Mouse (Mus musculus) hindbrain, embryonic 11.5 days (tissue): ENCODE results near the gene Fsd1l. TPM values are rescaled to one million over a fixed set of nuclear protein-coding genes. Genes with fewer than 3 reads are reported as not detected.

Source experiments
- ATAC-seq: fragments of 200-750 bp; cut with Nextera tagmentation; 2 replicates; pipeline ENCODE4 v1.8.0; 2017; ENCODE audit warnings: mild to moderate bottlenecking, moderate TSS enrichment, moderate library complexity; ENCODE audit not compliant: low FRiP score
- DNase-seq: peaks from one replicate; pipeline ENCODE4 v3.0.0-alpha.2; 2015; ENCODE audit warnings: low spot score
- H3K27ac ChIP-seq: fragments of 300-500 bp; sonication (generic); 2 replicates; pipeline ENCODE4 v1.5.1; 2014; ENCODE audit warnings: mild to moderate bottlenecking, low read depth, low read length
- H3K27me3 ChIP-seq: fragments of 300-500 bp; sonication (generic); 2 replicates; pipeline ENCODE4 v1.6.1; 2014; ENCODE audit warnings: mild to moderate bottlenecking, low read length, moderate library complexity, mixed read lengths; ENCODE audit not compliant: control insufficient read depth, insufficient read depth
- H3K36me3 ChIP-seq: fragments of 300-500 bp; sonication (generic); 2 replicates; pipeline ENCODE4 v1.6.1; 2014; ENCODE audit warnings: mild to moderate bottlenecking, low read length, moderate library complexity, mixed read lengths; ENCODE audit not compliant: control insufficient read depth, insufficient read depth
- H3K4me1 ChIP-seq: fragments of 300-500 bp; sonication (generic); replicated peaks from 2 replicates; pipeline ENCODE4 v1.6.1; 2014; ENCODE audit warnings: low read length, mixed read lengths; ENCODE audit not compliant: control insufficient read depth, insufficient read depth
- H3K4me2 ChIP-seq: fragments of 300-500 bp; sonication (generic); replicated peaks from 2 replicates; pipeline ENCODE4 v1.6.1; 2014; ENCODE audit warnings: mild to moderate bottlenecking, low read depth, low read length
- H3K4me3 ChIP-seq: fragments of 300-500 bp; sonication (generic); 2 replicates; pipeline ENCODE4 v1.5.1; 2014; ENCODE audit warnings: low read depth, low read length
- H3K9ac ChIP-seq: fragments of 300-500 bp; sonication (generic); 2 replicates; pipeline ENCODE4 v1.6.1; 2014; ENCODE audit warnings: low read depth, low read length
- H3K9me3 ChIP-seq: fragments of 300-500 bp; sonication (generic); 2 replicates; pipeline ENCODE4 v1.6.1; 2016; ENCODE audit warnings: low read length; ENCODE audit not compliant: control insufficient read depth
- WGBS: fragments of 180-500 bp; shearing (Covaris S2); extraction: QIAGEN DNeasy Blood & Tissue Kit; methylation state at CpG from one replicate; pipeline ENCODE4 v1.1.7; 2014; 5-methylcytosine and 5-hydroxymethylcytosine counted together
- polyA plus RNA-seq: library from polyadenylated mRNA; unstranded; fragments of >200 nt; fragmentation: Nextera tagmentation; extraction: Ambion mirVana; gene quantifications from 2 replicates; pipeline ENCODE4 v1.2.1, GENCODE M21; 2014

The Fsd1l gene
- polyA plus RNA-seq, 1 experiment from 2014 or later: 30.9 TPM

DNA sequence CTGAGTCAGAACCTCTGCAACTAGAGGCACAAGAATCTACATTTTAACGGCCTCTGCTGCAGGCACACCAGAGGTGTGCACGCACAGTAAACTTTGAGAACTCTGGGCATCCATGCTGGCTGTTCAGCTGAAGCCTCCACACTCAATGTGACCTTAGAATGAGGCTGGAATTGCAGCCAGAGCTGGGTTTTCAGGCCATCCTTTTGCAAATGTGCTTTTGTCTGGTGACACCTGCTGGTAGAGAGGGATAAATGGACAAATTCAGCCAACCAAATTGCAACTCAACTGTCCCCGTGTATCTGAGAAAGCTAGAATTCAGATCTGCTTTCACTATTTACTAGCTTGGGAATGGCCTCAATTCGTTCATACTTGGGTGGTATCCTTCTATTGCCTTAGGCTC, 37.1 kb upstream of the Fsd1l start:
- DNase-seq (peak; percentile 66), ATAC-seq (peak; percentile 47; the same call in 1 of the 2 replicates)
- 46% methylated on average over 4 of the region's 4 CpGs for WGBS
- H3K9ac ChIP-seq: no peak overlapping the region
- H3K4me2 ChIP-seq: no peak overlapping the region
- no peak overlapping the region for H3K4me3 ChIP-seq
- no peaks in the 10 kb centered on the region for H3K36me3 ChIP-seq
- H3K9me3 ChIP-seq: no peaks in the 10 kb centered on the region
- H3K27me3 ChIP-seq: no peaks in the 10 kb centered on the region
- H3K4me1 ChIP-seq: no peaks in the 10 kb centered on the region
- no peak overlapping the region for H3K27ac ChIP-seq

GRCm38 (mm10) chr4:53595246-53596062, 35.8 kb upstream of the Fsd1l start:
- no peaks in the 10 kb centered on the region for H3K27me3 ChIP-seq
- H3K4me1 ChIP-seq: no peaks in the 10 kb centered on the region
- H3K36me3 ChIP-seq: no peaks in the 10 kb centered on the region
- H3K9ac ChIP-seq: no peak overlapping the region
- H3K4me2 ChIP-seq: no peak overlapping the region
- H3K27ac ChIP-seq: no peak overlapping the region
- H3K9me3 ChIP-seq: no peaks in the 10 kb centered on the region
- 87% methylated on average over 12 of the region's 12 CpGs for WGBS
- no peak overlapping the region for H3K4me3 ChIP-seq
- no peak for ATAC-seq
- DNase-seq: no peak

DNA sequence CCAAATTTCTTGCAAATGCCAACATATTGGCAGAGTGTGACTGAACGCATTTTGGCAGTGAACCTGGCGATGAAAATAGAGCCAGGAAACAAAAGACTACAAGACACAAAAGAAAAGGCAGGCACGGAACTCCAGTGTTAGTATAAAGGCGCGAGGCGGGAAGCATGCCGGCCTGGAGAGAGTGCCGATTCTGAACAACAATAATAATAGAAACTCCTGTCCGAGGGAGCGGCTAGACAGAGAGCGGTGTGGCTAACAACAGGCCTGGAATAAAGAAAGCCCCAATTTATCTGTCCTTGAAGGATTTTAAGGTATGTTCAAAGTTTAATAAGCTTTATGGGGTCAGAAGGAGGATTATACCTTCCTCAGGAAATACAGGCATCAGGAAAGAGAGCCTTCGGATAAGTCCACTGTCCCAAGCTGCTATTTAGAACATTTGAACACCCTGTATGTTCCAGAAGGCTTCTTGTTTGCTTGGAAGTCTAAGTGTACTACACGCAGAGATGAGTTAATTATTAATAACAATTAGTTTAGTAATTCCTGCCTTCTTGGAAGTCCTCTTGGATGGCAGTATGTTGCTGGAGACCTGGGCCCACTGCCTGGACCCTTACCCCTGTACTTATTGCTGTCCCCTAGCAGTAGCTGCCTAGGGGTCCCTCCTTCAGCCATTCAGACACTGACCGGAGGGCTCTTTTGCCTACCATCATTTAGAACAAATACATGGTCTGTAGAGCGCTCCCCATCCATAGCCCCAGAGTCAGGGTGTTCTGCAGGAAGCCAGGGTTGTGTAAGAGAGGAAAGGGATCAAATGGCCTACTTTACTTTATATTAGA, 35.0 kb upstream of the Fsd1l start:
- Histone ChIP-seq H3K9me3 (no peaks in the 10 kb centered on the region), H3K36me3 (no peaks in the 10 kb centered on the region), H3K4me1 (no peaks in the 10 kb centered on the region), H3K27me3 (no peaks in the 10 kb centered on the region), H3K4me2 (no peak overlapping the region), H3K27ac (no peak overlapping the region), H3K4me3 (no peak overlapping the region), H3K9ac (no peak overlapping the region)
- WGBS: 60% methylated on average over 15 of the region's 15 CpGs
- DNase-seq (no peak), ATAC-seq (no peak)

DNA sequence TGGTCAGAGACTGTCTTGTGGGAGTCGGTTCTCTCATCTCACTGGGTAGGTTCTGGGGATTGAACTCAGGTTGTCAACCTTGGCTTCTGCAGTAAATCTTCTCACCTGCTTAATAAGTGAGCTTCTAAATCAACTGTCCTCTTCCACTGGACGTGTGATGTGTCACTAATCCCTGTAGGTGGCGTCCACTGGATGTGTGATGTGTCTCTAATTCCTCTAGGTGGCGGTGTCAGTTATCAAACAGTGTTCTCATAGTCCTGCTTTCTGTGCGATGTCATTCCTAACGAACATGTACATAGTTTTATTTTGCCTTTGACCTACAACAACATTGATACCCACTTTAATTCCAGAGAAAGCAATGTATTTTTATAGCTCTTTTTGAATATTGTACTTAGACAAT, 30.8 kb upstream of the Fsd1l start:
- Histone ChIP-seq H3K36me3 (no peaks in the 10 kb centered on the region), H3K4me3 (no peak overlapping the region), H3K4me1 (no peaks in the 10 kb centered on the region), H3K9me3 (no peaks in the 10 kb centered on the region), H3K4me2 (no peak overlapping the region), H3K27me3 (no peaks in the 10 kb centered on the region), H3K27ac (no peak overlapping the region), H3K9ac (no peak overlapping the region)
- 50% methylated on average over 6 of the region's 6 CpGs for WGBS
- DNase-seq (peak; percentile 46), ATAC-seq (no peak)

DNA sequence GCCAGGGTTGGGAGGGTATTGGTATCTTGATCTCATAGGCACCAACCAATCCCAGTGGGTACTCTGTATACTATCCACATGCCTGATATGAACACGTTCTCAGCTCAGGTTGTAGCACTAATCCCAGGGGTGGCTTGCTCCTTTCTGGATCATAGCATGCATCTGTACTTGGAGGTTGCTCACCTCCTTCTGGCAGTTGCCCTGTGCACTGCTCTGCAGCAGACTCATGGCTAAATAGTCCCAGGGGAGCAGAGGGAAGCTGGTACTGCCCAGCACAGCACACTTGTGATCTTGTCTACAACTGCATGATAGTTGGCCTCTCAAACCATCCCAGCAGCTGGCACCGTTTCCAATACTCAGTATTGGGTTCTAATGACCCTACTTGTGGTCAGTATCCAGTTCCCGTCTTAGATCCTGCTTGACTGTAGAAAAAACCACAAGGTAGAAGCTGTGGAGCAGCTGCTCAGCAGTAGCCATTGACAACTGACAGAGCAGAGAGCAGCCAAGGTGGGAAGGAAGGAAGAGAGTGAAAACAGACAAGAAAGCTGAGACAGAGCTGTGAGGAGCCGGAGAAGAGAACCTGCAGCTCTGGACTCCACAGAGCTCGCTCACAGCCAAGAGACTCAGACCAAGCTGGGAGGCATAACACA, 16.6 kb upstream of the Fsd1l start:
- no peaks in the 10 kb centered on the region for H3K9me3 ChIP-seq
- no peak for DNase-seq
- H3K4me2 ChIP-seq: no peak overlapping the region
- no peak for ATAC-seq
- no peak overlapping the region for H3K27ac ChIP-seq
- 82% methylated on average over 5 of the region's 5 CpGs for WGBS
- H3K4me1 ChIP-seq: no peaks in the 10 kb centered on the region
- H3K27me3 ChIP-seq: no peaks in the 10 kb centered on the region
- no peak overlapping the region for H3K4me3 ChIP-seq
- no peaks in the 10 kb centered on the region for H3K36me3 ChIP-seq
- no peak overlapping the region for H3K9ac ChIP-seq

- DNase-seq: no peak
- no peak for ATAC-seq
- no peaks in the 10 kb centered on the region for H3K27me3 ChIP-seq
- no peaks in the 10 kb centered on the region for H3K36me3 ChIP-seq
- no peak overlapping the region for H3K4me2 ChIP-seq
- H3K4me3 ChIP-seq: no peak overlapping the region
- no peak overlapping the region for H3K9ac ChIP-seq
- WGBS: 61% methylated on average over 3 of the region's 3 CpGs
- no peaks in the 10 kb centered on the region for H3K9me3 ChIP-seq
- H3K27ac ChIP-seq: no peak overlapping the region
- no peaks in the 10 kb centered on the region for H3K4me1 ChIP-seq
Measured at GRCm38 (mm10) chr4:53617968-53618367, 13.3 kb upstream of the Fsd1l start.

DNA sequence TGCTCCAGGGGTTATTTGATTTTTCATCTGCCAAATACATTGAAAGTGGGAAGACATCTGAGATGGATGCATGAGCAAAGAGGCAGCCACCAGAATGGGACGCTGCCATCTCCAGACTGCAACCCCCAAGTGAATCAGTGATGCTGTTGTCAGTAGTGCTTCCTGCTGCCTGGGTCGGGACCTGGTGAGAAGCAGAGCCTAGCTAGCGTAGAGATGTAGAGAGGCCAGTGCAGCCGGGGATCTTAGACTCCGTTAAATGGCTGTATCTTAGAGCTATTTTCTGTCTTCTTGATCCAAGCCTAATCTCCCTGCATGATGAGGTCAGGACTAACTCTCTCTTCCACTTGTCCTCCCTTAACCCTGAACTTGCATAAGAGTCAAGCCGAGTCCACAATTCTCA, 11.2 kb upstream of the Fsd1l start:
- Histone ChIP-seq H3K27ac (no peak overlapping the region), H3K9ac (no peak overlapping the region), H3K9me3 (no peaks in the 10 kb centered on the region), H3K27me3 (no peaks in the 10 kb centered on the region), H3K36me3 (no peaks in the 10 kb centered on the region), H3K4me1 (0 out of 2 replicates have a peak, but pooled peaks cover 2% of the 10 kb centered on the region), H3K4me3 (no peak overlapping the region), H3K4me2 (no peak overlapping the region)
- ATAC-seq (no peak), DNase-seq (no peak)
- 86% methylated on average over 6 of the region's 6 CpGs for WGBS

DNA sequence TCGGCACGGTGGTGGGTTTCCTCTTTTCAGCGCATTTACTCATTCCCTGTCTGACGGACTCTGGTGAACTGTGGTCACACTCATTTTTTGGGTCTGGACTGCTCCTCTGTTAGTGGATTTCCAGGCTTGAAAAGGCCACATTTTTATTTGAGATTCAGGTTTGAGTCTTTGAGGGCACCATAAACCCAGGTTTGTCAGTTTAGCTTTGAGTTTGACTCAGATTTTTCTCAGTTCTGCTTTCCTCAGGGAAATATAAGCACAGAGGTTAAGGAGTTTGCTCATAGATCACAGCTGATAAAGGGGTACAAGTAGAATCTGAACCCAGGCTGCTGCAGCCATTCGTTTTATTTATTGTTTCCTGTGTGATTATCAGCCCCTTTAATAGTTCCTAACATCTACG, 10.2 kb upstream of the Fsd1l start:
- WGBS: 72% methylated on average over 6 of the region's 6 CpGs
- Histone ChIP-seq H3K9ac (no peak overlapping the region), H3K4me3 (no peak overlapping the region), H3K27me3 (no peaks in the 10 kb centered on the region), H3K27ac (no peak overlapping the region), H3K9me3 (no peaks in the 10 kb centered on the region), H3K4me2 (no peak overlapping the region), H3K36me3 (no peaks in the 10 kb centered on the region), H3K4me1 (0 out of 2 replicates have a peak, but pooled peaks cover 2% of the 10 kb centered on the region)
- no peak for ATAC-seq
- DNase-seq: no peak
